In genomic region chr2:19429031-19429430, GRCm38 (mm10) we compare ENCODE assay signal across 9 mouse cellular contexts. TPM values are rescaled to one million over a fixed set of nuclear protein-coding genes. Genes with fewer than 3 reads are reported as not detected.
A peak's percentile ranks its signal among the peaks of the same experiment; 100 is the strongest.
DNase-seq lines count a peak whose midpoint lies in the region; ATAC-seq lines count a peak whose summit lies in the region.
"Had no signal": no experiment of that assay in that cellular context is flagged by ENCODE, and none has a peak within 500 bp of the region (broad histone marks: within the 10 kb centered on the region; RNA-seq: fewer than 3 reads in every experiment).

No protein-coding gene starts in this region.

- H3K4me2 ChIP-seq in limb, embryonic 11.5 days (ENCODE audit: low read depth, severe bottlenecking), result no peak overlapping the region
- H3K4me2 ChIP-seq: heart, embryonic 15.5 days had no signal

- H3K27me3 ChIP-seq in limb, embryonic 11.5 days (ENCODE audit: control insufficient read depth, insufficient read depth, low read length), result peaks cover 52% of the 10 kb centered on the region

- H3K4me3 ChIP-seq in limb, embryonic 11.5 days (ENCODE audit: low read depth, low read length), result no peak overlapping the region
- H3K4me3 ChIP-seq: heart, embryonic 15.5 days had no signal

- peak; percentile 46 to 66 for DNase-seq in heart, postnatal 10 days
- DNase-seq in heart, adult 9 months (ENCODE audit: low spot score in 2 of 2), result no peak
- peak; percentile 58 to 62 for DNase-seq in B cell, adult 2 months
- DNase-seq in embryo, embryonic 10 days (ENCODE audit: low spot score), result peak; percentile 90
- DNase-seq in limb, embryonic 11.5 days (ENCODE audit: low spot score), result peak; percentile 89
- DNase-seq in yolk sac, embryonic 10.5 days (ENCODE audit: low spot score), result peak; percentile 38
- no peak for DNase-seq in gastrocnemius, postnatal 36 days

- no peak overlapping the region for H3K9ac ChIP-seq in limb, embryonic 11.5 days (ENCODE audit: low read length)
- H3K9ac ChIP-seq: heart, embryonic 15.5 days had no signal

- 0 out of 2 replicates have a peak, but pooled peaks cover 5% of the 10 kb centered on the region for H3K4me1 ChIP-seq in limb, embryonic 11.5 days (ENCODE audit: control insufficient read depth, insufficient read depth, low read length)

- H3K9me3 ChIP-seq in limb, embryonic 11.5 days (ENCODE audit: control insufficient read depth, low read length), result no peaks in the 10 kb centered on the region
- H3K9me3 ChIP-seq: heart, embryonic 15.5 days had no signal

- H3K36me3 ChIP-seq in limb, embryonic 11.5 days (ENCODE audit: control insufficient read depth, insufficient read depth, low read length), result no peaks in the 10 kb centered on the region
- H3K36me3 ChIP-seq: heart, embryonic 15.5 days had no signal

- no peak overlapping the region for H3K27ac ChIP-seq in limb, embryonic 11.5 days (replicated peaks; ENCODE audit: low read depth, low read length)
- H3K27ac ChIP-seq: heart, embryonic 15.5 days had no signal

- peak; percentile 47; the same call in 1 of the 2 replicates for ATAC-seq in limb, embryonic 11.5 days (ENCODE audit: insufficient number of reproducible peaks, low FRiP score, low TSS enrichment, low read depth)
- ATAC-seq in frontal cortex, adult (ENCODE audit: low TSS enrichment), result no peak

- intact Hi-C loops in heart, postnatal 10 days (cut with DNase I), result no loop called here
- intact Hi-C loops in gastrocnemius, postnatal 36 days (cut with DNase I), result no loop called here

- under 1% methylated on average over 10 of the region's 10 CpGs for WGBS in limb, embryonic 11.5 days

RNA-seq across cellular contexts. Expression of gene Ptf1a, which starts 16.4 kb away (rescaled TPM):
- not detected for total RNA-seq in heart, postnatal 10 days (2021)
- not detected in 2 replicates for polyA plus RNA-seq in limb, embryonic 11.5 days (2014; fragmentation: Nextera tagmentation; extraction: Ambion mirVana)
- not detected for total RNA-seq in gastrocnemius, postnatal 36 days (2021)
- polyA plus RNA-seq: heart, embryonic 15.5 days had no signal

RNA-seq across cellular contexts. Expression of gene Msrb2, which starts 57.8 kb away (rescaled TPM):
- total RNA-seq in heart, postnatal 10 days (2021), result 10 to 100 TPM; 39.0 to 50.1 TPM
- polyA plus RNA-seq in limb, embryonic 11.5 days (2014; fragmentation: Nextera tagmentation; extraction: Ambion mirVana), result 22.4 and 24.6 TPM in 2 replicates
- total RNA-seq in gastrocnemius, postnatal 36 days (2021), result 10 to 100 TPM; 14.7 to 16.3 TPM

Comparison
In these comparisons a context has a peak if more than half of its experiments do, and no peak if none do; other contexts are left out.
1. DNase-seq: peak in heart, postnatal 10 days (2 of 2), B cell, adult 2 months (2 of 2), embryo, embryonic 10 days (single experiment), limb, embryonic 11.5 days (single experiment) and yolk sac, embryonic 10.5 days (single experiment); none in heart, adult 9 months (0 of 2) and gastrocnemius, postnatal 36 days (0 of 2).